Mouse (Mus musculus): Measurements from ENCODE around the gene Rab12. TPM values are rescaled to one million over a fixed set of nuclear protein-coding genes. Genes with fewer than 3 reads are reported as not detected.

Gene Rab12
- polyA plus RNA-seq, 1 experiment = 32.4 TPM

GRCm38 (mm10) chr17:66490022-66490601, 29.4 kb downstream of the Rab12 start:
- Histone ChIP-seq H3K4me3 (ENCODE audit: insufficient read depth, poor library complexity, severe bottlenecking) (no peak overlapping the region), H3ac (ENCODE audit: control insufficient read depth, insufficient read length, low read depth) (no peak overlapping the region), H3K36me3 (ENCODE audit: control insufficient read depth, insufficient read depth) (peaks cover 13% of the 10 kb centered on the region), H3K79me2 (ENCODE audit: control insufficient read depth, insufficient read depth) (no peaks in the 10 kb centered on the region), H3K27me3 (ENCODE audit: control insufficient read depth, insufficient read depth, insufficient read length) (no peaks in the 10 kb centered on the region), H3K79me3 (ENCODE audit: low read depth) (no peaks in the 10 kb centered on the region)
- TF ChIP-seq MYOD1 (IDR thresholded peaks at IDR 0.05; ENCODE audit: control insufficient read depth, insufficient read length, low read depth) (no peak), CTCF (IDR thresholded peaks at IDR 0.05; ENCODE audit: control insufficient read depth, insufficient read depth, insufficient read length) (peak; percentile 79)

GRCm38 (mm10) chr17:66486576-66486975, 33.0 kb downstream of the Rab12 start:
- H3K27me3 ChIP-seq (ENCODE audit: control insufficient read depth, insufficient read depth, insufficient read length) = no peaks in the 10 kb centered on the region
- TF ChIP-seq MAX (IDR thresholded peaks at IDR 0.05) (no peak), MYOD1 (IDR thresholded peaks at IDR 0.05; ENCODE audit: control insufficient read depth, insufficient read length, low read depth) (no peak), CTCF (IDR thresholded peaks at IDR 0.05; ENCODE audit: control insufficient read depth, insufficient read depth, insufficient read length) (no peak), CEBPB (IDR thresholded peaks at IDR 0.05; ENCODE audit: low read depth) (no peak), MYOG (IDR thresholded peaks at IDR 0.05; ENCODE audit: control insufficient read depth, extremely low read depth, insufficient read length) (no peak), FOSL1 (IDR thresholded peaks at IDR 0.05; ENCODE audit: insufficient read depth, low read length, poor library complexity, severe bottlenecking) (no peak), USF1 (IDR thresholded peaks at IDR 0.05; ENCODE audit: low read depth) (no peak)
- no peaks in the 10 kb centered on the region for H3K79me3 ChIP-seq (ENCODE audit: low read depth)
- no peak overlapping the region for H3K4me3 ChIP-seq (ENCODE audit: insufficient read depth, poor library complexity, severe bottlenecking)
- no peak overlapping the region for H3ac ChIP-seq (ENCODE audit: control insufficient read depth, insufficient read length, low read depth)
- no peaks in the 10 kb centered on the region for H3K79me2 ChIP-seq (ENCODE audit: control insufficient read depth, insufficient read depth)
- no peaks in the 10 kb centered on the region for H3K36me3 ChIP-seq (ENCODE audit: control insufficient read depth, insufficient read depth)

- TF ChIP-seq FOSL1 (IDR thresholded peaks at IDR 0.05; ENCODE audit: insufficient read depth, low read length, poor library complexity, severe bottlenecking) (no peak), CTCF (IDR thresholded peaks at IDR 0.05; ENCODE audit: control insufficient read depth, insufficient read depth, insufficient read length) (peak; percentile 78)
Observed at GRCm38 (mm10) chr17:66485742-66486141, 33.8 kb downstream of the Rab12 start.

GRCm38 (mm10) chr17:66484965-66485364, 34.6 kb downstream of the Rab12 start:
- no peaks in the 10 kb centered on the region for H3K79me2 ChIP-seq (ENCODE audit: control insufficient read depth, insufficient read depth)
- H3K36me3 ChIP-seq (ENCODE audit: control insufficient read depth, insufficient read depth) = no peaks in the 10 kb centered on the region
- no peaks in the 10 kb centered on the region for H3K27me3 ChIP-seq (ENCODE audit: control insufficient read depth, insufficient read depth, insufficient read length)
- H3K4me3 ChIP-seq (ENCODE audit: insufficient read depth, poor library complexity, severe bottlenecking) = no peak overlapping the region
- H3ac ChIP-seq (ENCODE audit: control insufficient read depth, insufficient read length, low read depth) = no peak overlapping the region
- no peak for TF ChIP-seq MYOD1 (IDR thresholded peaks at IDR 0.05; ENCODE audit: control insufficient read depth, insufficient read length, low read depth)
- no peaks in the 10 kb centered on the region for H3K79me3 ChIP-seq (ENCODE audit: low read depth)

More at GRCm38 (mm10) chr17:66485742-66486141, 33.8 kb downstream of the Rab12 start:
- Histone ChIP-seq H3K36me3 (ENCODE audit: control insufficient read depth, insufficient read depth) (no peaks in the 10 kb centered on the region), H3ac (ENCODE audit: control insufficient read depth, insufficient read length, low read depth) (no peak overlapping the region), H3K4me3 (ENCODE audit: insufficient read depth, poor library complexity, severe bottlenecking) (no peak overlapping the region), H3K79me2 (ENCODE audit: control insufficient read depth, insufficient read depth) (no peaks in the 10 kb centered on the region), H3K27me3 (ENCODE audit: control insufficient read depth, insufficient read depth, insufficient read length) (no peaks in the 10 kb centered on the region), H3K79me3 (ENCODE audit: low read depth) (no peaks in the 10 kb centered on the region)

GRCm38 (mm10) chr17:66483651-66484454, 35.7 kb downstream of the Rab12 start:
- H3K79me2 ChIP-seq (ENCODE audit: control insufficient read depth, insufficient read depth) = no peaks in the 10 kb centered on the region
- no peaks in the 10 kb centered on the region for H3K36me3 ChIP-seq (ENCODE audit: control insufficient read depth, insufficient read depth)
- H3K4me3 ChIP-seq (ENCODE audit: insufficient read depth, poor library complexity, severe bottlenecking) = no peak overlapping the region
- no peaks in the 10 kb centered on the region for H3K79me3 ChIP-seq (ENCODE audit: low read depth)
- no peak for TF ChIP-seq FOSL1 (IDR thresholded peaks at IDR 0.05; ENCODE audit: insufficient read depth, low read length, poor library complexity, severe bottlenecking)
- TF ChIP-seq MAX (IDR thresholded peaks at IDR 0.05) = no peak
- TF ChIP-seq CEBPB (IDR thresholded peaks at IDR 0.05; ENCODE audit: low read depth) = no peak
- no peak for TF ChIP-seq USF1 (IDR thresholded peaks at IDR 0.05; ENCODE audit: low read depth)
- no peak for TF ChIP-seq MYOG (IDR thresholded peaks at IDR 0.05; ENCODE audit: control insufficient read depth, extremely low read depth, insufficient read length)
- no peak for TF ChIP-seq MYOD1 (IDR thresholded peaks at IDR 0.05; ENCODE audit: control insufficient read depth, insufficient read length, low read depth)
- TF ChIP-seq CTCF (IDR thresholded peaks at IDR 0.05; ENCODE audit: control insufficient read depth, insufficient read depth, insufficient read length) = no peak
- no peaks in the 10 kb centered on the region for H3K27me3 ChIP-seq (ENCODE audit: control insufficient read depth, insufficient read depth, insufficient read length)
- no peak overlapping the region for H3ac ChIP-seq (ENCODE audit: control insufficient read depth, insufficient read length, low read depth)

- Histone ChIP-seq H3K4me3 (ENCODE audit: insufficient read depth, poor library complexity, severe bottlenecking) (no peak overlapping the region), H3K79me3 (ENCODE audit: low read depth) (no peaks in the 10 kb centered on the region), H3K79me2 (ENCODE audit: control insufficient read depth, insufficient read depth) (no peaks in the 10 kb centered on the region), H3ac (ENCODE audit: control insufficient read depth, insufficient read length, low read depth) (no peak overlapping the region), H3K36me3 (ENCODE audit: control insufficient read depth, insufficient read depth) (no peaks in the 10 kb centered on the region), H3K27me3 (ENCODE audit: control insufficient read depth, insufficient read depth, insufficient read length) (no peaks in the 10 kb centered on the region)
- TF ChIP-seq MYOD1 (IDR thresholded peaks at IDR 0.05; ENCODE audit: control insufficient read depth, insufficient read length, low read depth) (no peak), USF1 (IDR thresholded peaks at IDR 0.05; ENCODE audit: low read depth) (no peak), MYOG (IDR thresholded peaks at IDR 0.05; ENCODE audit: control insufficient read depth, extremely low read depth, insufficient read length) (no peak), CEBPB (IDR thresholded peaks at IDR 0.05; ENCODE audit: low read depth) (no peak)
Observed at GRCm38 (mm10) chr17:66481295-66481694, 38.2 kb downstream of the Rab12 start.

All from C2C12 (cell line).